Mouse (Mus musculus) liver, embryonic 15.5 days (tissue): Measurements from ENCODE around the gene Flvcr1. TPM values are rescaled to one million over a fixed set of nuclear protein-coding genes. Genes with fewer than 3 reads are reported as not detected.

Source experiments
- ATAC-seq: fragments of 200-750 bp; cut with Nextera tagmentation; 2 replicates; pipeline ENCODE4 v1.8.0; 2017; ENCODE audit warnings: moderate number of reproducible peaks, mild to moderate bottlenecking, moderate library complexity; ENCODE audit not compliant: insufficient read depth
- H3K27ac ChIP-seq: fragments of 300-500 bp; sonication (generic); replicated peaks from 2 replicates; pipeline ENCODE4 v1.5.1; 2015; ENCODE audit warnings: mild to moderate bottlenecking, inconsistent platforms
- H3K27me3 ChIP-seq: fragments of 300-500 bp; sonication (generic); 2 replicates; pipeline ENCODE4 v1.6.1; 2015; ENCODE audit warnings: mild to moderate bottlenecking, inconsistent platforms
- H3K36me3 ChIP-seq: fragments of 300-500 bp; sonication (generic); replicated peaks from 2 replicates; pipeline ENCODE4 v1.6.1; 2015; ENCODE audit warnings: moderate library complexity, mild to moderate bottlenecking, inconsistent platforms
- H3K4me1 ChIP-seq: fragments of 300-500 bp; sonication (generic); replicated peaks from 2 replicates; pipeline ENCODE4 v1.6.1; 2015; ENCODE audit warnings: inconsistent platforms
- H3K4me2 ChIP-seq: fragments of 300-500 bp; sonication (generic); 2 replicates; pipeline ENCODE4 v1.6.1; 2015; ENCODE audit warnings: moderate library complexity, mild to moderate bottlenecking, inconsistent platforms
- H3K4me3 ChIP-seq: fragments of 300-500 bp; sonication (generic); replicated peaks from 2 replicates; pipeline ENCODE4 v1.5.1; 2015; ENCODE audit warnings: mild to moderate bottlenecking, inconsistent platforms
- H3K9ac ChIP-seq: fragments of 300-500 bp; sonication (generic); 2 replicates; pipeline ENCODE4 v1.6.1; 2015; ENCODE audit warnings: moderate library complexity, mild to moderate bottlenecking, inconsistent platforms
- H3K9me3 ChIP-seq: fragments of 300-500 bp; sonication (generic); replicated peaks from 2 replicates; pipeline ENCODE4 v1.6.1; 2016; ENCODE audit warnings: inconsistent platforms
- WGBS: fragments of 180-500 bp; shearing (Covaris S2); methylation state at CpG from one replicate; pipeline ENCODE4 v1.1.7; 2015; ENCODE audit warnings: mixed read lengths; ENCODE audit not compliant: insufficient replicate concordance; 5-methylcytosine and 5-hydroxymethylcytosine counted together
- polyA plus RNA-seq: library from polyadenylated mRNA; unstranded; fragments of >200 nt; fragmentation: Nextera tagmentation; extraction: Ambion mirVana; gene quantifications from 2 replicates; pipeline ENCODE4 v1.2.1, GENCODE M21; 2015

Gene Flvcr1
- polyA plus RNA-seq, 1 experiment from 2014 or later = 2.5 TPM

GRCm38 (mm10) chr1:190962760-190963159 lies 63.2 kb downstream of the Flvcr1 start:
- H3K4me2 ChIP-seq = no peak overlapping the region
- H3K4me3 ChIP-seq = no peak overlapping the region
- ATAC-seq = no peak
- H3K4me1 ChIP-seq = peaks cover 12% of the 10 kb centered on the region
- H3K27ac ChIP-seq = no peak overlapping the region
- H3K27me3 ChIP-seq = 0 out of 2 replicates have a peak, but pooled peaks cover 3% of the 10 kb centered on the region
- 67% methylated on average over 3 of the region's 3 CpGs for WGBS
- no peaks in the 10 kb centered on the region for H3K9me3 ChIP-seq
- H3K36me3 ChIP-seq = no peaks in the 10 kb centered on the region
- no peak overlapping the region for H3K9ac ChIP-seq

DNA sequence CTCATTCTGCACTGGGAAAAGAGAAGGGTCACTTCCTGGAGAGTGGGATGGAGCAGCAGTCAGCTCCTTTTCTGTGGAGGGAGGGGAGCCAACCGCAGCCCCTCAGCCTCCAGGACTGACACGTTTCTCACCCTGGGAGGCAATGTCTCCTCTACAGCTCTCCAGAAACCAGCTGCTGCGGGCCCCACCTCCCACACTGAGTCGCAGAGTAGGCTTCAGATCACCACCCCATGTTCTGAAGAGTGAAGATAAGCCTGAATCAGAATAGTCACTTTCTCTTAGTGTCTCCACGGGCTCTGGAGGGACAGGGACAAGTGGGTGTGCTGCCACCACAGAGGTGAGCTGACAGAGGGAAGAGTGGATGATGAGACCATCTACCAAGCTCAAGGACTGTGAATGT lies 67.1 kb downstream of the Flvcr1 start:
- H3K4me1 ChIP-seq = peaks cover 15% of the 10 kb centered on the region
- H3K36me3 ChIP-seq = no peaks in the 10 kb centered on the region
- no peaks in the 10 kb centered on the region for H3K9me3 ChIP-seq
- no peak overlapping the region for H3K9ac ChIP-seq
- ATAC-seq = no peak
- H3K27me3 ChIP-seq = 0 out of 2 replicates have a peak, but pooled peaks cover 3% of the 10 kb centered on the region
- 32% methylated on average over 5 of the region's 5 CpGs for WGBS
- no peak overlapping the region for H3K4me3 ChIP-seq
- H3K4me2 ChIP-seq = no peak overlapping the region
- no peak overlapping the region for H3K27ac ChIP-seq

Other genes with a start within 250 kb of the Flvcr1 start
- 3.4 and 3.5 TPM in 2 replicates for gene Rps6kc1, start 114.4 kb downstream of the Flvcr1 start, polyA plus RNA-seq
- gene Angel2, start 101.0 kb downstream of the Flvcr1 start, polyA plus RNA-seq = 11.3 and 13.4 TPM in 2 replicates
- 0.88 and 1.2 TPM in 2 replicates for gene Vash2, start 46.9 kb downstream of the Flvcr1 start, polyA plus RNA-seq
- gene Spata45, start 10.5 kb upstream of the Flvcr1 start, polyA plus RNA-seq = not detected in 2 replicates
- gene Tatdn3, start 36.8 kb upstream of the Flvcr1 start, polyA plus RNA-seq = 5.6 and 6.7 TPM in 2 replicates
- gene Nsl1, start 36.9 kb upstream of the Flvcr1 start, polyA plus RNA-seq = 14.3 and 14.6 TPM in 2 replicates
- gene Batf3, start 71.7 kb upstream of the Flvcr1 start, polyA plus RNA-seq = 1.9 and 2.0 TPM in 2 replicates
- not detected in 2 replicates for gene Fam71a, start 138.7 kb upstream of the Flvcr1 start, polyA plus RNA-seq
- 1.4 and 2.2 TPM in 2 replicates for gene Atf3, start 191.9 kb upstream of the Flvcr1 start, polyA plus RNA-seq